Mouse (Mus musculus) A20 (cell line): Measurements from ENCODE around the gene Pip4k2b.

Experiments used
- DNase-seq: peaks from one replicate; pipeline ENCODE4 v3.0.0-alpha.2; 2011; ENCODE audit warnings: low read depth, low spot score

The Pip4k2b gene

GRCm38 (mm10) chr11:97669268-97669667, 75.2 kb downstream of the Pip4k2b start:
- DNase-seq: no peak

DNA sequence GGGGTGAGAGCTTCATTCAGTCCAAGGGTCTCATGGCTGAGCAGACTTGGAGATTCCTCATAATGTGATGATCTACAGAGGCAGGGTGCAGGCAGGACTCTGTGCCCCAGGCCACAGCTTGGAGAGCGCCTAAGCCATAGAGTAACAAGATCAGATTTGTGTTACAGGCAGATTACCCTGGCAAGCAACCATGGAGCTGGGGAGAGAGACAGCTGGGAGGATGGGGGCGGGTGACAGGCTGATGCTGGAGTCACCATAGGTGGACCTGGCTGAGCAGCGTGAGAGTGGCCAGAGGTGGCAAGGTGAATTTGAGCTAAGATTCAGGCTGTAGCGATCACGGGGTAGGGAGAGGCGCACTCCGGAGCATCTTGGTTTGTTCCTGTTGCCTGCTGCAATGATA, 76.3 kb downstream of the Pip4k2b start:
- DNase-seq: no peak

DNA sequence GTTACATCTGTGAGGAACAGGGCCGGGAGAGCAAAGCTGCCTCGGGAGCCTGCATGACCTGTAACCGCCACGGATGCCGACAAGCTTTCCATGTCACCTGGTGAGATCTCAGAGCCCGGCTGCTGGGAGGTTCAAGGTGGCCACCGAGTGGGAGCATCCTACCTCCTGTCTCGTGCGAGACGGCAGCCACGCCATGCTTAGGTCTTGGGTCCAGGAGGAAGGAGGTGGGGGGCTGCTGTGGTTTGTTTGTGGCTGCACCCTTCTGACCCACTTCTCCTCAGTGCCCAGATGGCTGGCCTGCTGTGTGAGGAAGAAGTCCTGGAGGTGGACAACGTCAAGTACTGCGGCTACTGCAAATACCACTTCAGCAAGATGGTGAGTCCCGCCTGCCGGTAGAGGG, 77.7 kb downstream of the Pip4k2b start:
- DNase-seq: no peak

DNA sequence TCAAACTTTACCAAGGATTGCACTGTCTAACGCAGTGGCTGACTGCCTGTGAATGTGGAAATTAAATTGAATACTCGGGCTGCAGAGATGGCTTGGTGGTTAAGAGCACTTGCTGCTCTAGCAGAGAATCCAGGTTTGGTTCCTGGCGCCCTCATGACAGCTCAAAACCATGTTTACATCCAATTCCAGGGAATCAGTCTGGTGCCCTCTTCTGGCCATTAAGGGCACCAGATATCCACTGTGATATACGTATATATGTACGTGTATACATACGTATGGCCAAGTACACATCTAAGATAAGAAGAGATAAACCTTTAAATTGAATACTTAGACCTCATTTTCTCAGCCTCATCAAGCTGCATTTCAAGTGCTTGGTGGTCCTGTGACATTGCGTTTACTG, 78.3 kb downstream of the Pip4k2b start:
- DNase-seq: no peak

- no peak for DNase-seq
Observed at GRCm38 (mm10) chr11:97665431-97665830, 79.1 kb downstream of the Pip4k2b start.
